Mouse (Mus musculus): ENCODE results near the gene Bag3.

Bag3 gene

GRCm38 (mm10) chr7:128523349-128523961, at the start of gene Bag3:
Bag3 (plus strand) TSS chr7:128523616.
- WGBS = 3% methylated on average over 46 of the region's 46 CpGs

GRCm38 (mm10) chr7:128474322-128474721, 49.1 kb upstream of the Bag3 start:
- WGBS = 20% methylated on average over 10 of the region's 10 CpGs

GRCm38 (mm10) chr7:128488986-128489385, 34.4 kb upstream of the Bag3 start:
- 97% methylated on average over 3 of the region's 3 CpGs for WGBS

GRCm38 (mm10) chr7:128494546-128494945, 28.9 kb upstream of the Bag3 start:
- WGBS = 94% methylated on average over 5 of the region's 5 CpGs

GRCm38 (mm10) chr7:128499801-128500200, 23.6 kb upstream of the Bag3 start:
- 85% methylated on average over 6 of the region's 6 CpGs for WGBS

GRCm38 (mm10) chr7:128504091-128504490, 19.3 kb upstream of the Bag3 start:
- WGBS = 67% methylated on average over 6 of the region's 6 CpGs

- WGBS = 89% methylated on average over 5 of the region's 5 CpGs
Measured at GRCm38 (mm10) chr7:128511936-128512335, 11.5 kb upstream of the Bag3 start.

GRCm38 (mm10) chr7:128513512-128513911, 9.9 kb upstream of the Bag3 start:
- 72% methylated on average over 7 of the region's 7 CpGs for WGBS

- WGBS = 81% methylated on average over 4 of the region's 4 CpGs
Measured at GRCm38 (mm10) chr7:128514341-128514740, 9.1 kb upstream of the Bag3 start.

- WGBS = 47% methylated on average over 4 of the region's 4 CpGs
Measured at GRCm38 (mm10) chr7:128516346-128516745, 7.1 kb upstream of the Bag3 start.

- 71% methylated on average over 16 of the region's 16 CpGs for WGBS
Measured at GRCm38 (mm10) chr7:128519316-128520050, 3.9 kb upstream of the Bag3 start.

GRCm38 (mm10) chr7:128523962-128524581, 656 bp downstream of the Bag3 start:
- WGBS = 13% methylated on average over 51 of the region's 51 CpGs

GRCm38 (mm10) chr7:128524641-128525040, 1.2 kb downstream of the Bag3 start:
- 85% methylated on average over 3 of the region's 3 CpGs for WGBS

- WGBS = 89% methylated on average over 6 of the region's 6 CpGs
Measured at GRCm38 (mm10) chr7:128526611-128527010, 3.2 kb downstream of the Bag3 start.

GRCm38 (mm10) chr7:128528596-128528995, 5.2 kb downstream of the Bag3 start:
- 90% methylated on average over 9 of the region's 9 CpGs for WGBS

- WGBS = 86% methylated on average over 6 of the region's 6 CpGs
Measured at GRCm38 (mm10) chr7:128529126-128529525, 5.7 kb downstream of the Bag3 start.

- WGBS = 51% methylated on average over 14 of the region's 14 CpGs
Measured at GRCm38 (mm10) chr7:128529574-128530051, 6.2 kb downstream of the Bag3 start.

- 39% methylated on average over 11 of the region's 11 CpGs for WGBS
Measured at GRCm38 (mm10) chr7:128531031-128531430, 7.6 kb downstream of the Bag3 start.

- WGBS = 14% methylated on average over 6 of the region's 6 CpGs
Measured at GRCm38 (mm10) chr7:128531929-128532328, 8.5 kb downstream of the Bag3 start.

- WGBS = 73% methylated on average over 6 of the region's 6 CpGs
Measured at GRCm38 (mm10) chr7:128532441-128533166, 9.2 kb downstream of the Bag3 start.

- 58% methylated on average over 5 of the region's 5 CpGs for WGBS
Measured at GRCm38 (mm10) chr7:128534984-128535491, 11.6 kb downstream of the Bag3 start.

GRCm38 (mm10) chr7:128536074-128536473, 12.7 kb downstream of the Bag3 start:
- 65% methylated on average over 3 of the region's 3 CpGs for WGBS

All from cerebral cortex, adult 2 months (tissue).